Mouse (Mus musculus): ENCODE data around the gene Srrm3. TPM values are rescaled to one million over a fixed set of nuclear protein-coding genes. Genes with fewer than 3 reads are reported as not detected.

Gene Srrm3
- polyA plus RNA-seq, 1 experiment: not detected

DNA sequence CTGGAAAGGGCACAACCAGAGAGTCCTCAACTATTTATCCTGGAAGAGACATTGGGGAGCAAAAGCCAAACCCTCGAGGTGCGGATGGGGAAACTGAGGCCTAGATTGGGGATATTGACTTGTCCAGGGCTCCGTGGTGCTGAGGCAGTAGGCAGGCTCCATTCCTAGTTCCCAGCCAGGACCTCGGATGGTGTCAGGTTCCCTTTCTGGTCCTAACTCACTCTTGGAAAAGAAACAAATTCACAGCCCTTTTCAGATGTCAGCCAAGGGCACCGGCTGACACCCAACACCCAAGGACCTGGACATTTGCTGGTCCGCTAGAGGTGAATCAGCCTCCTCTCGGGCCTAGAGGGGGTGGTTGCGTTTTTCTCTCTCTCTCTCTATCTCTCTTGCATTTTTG is 60.0 kb downstream of the Srrm3 start:
- Histone ChIP-seq H3K4me3 (ENCODE audit: insufficient read depth, low read length) (no peak overlapping the region), H3K27ac (ENCODE audit: insufficient read depth, low read depth, low read length) (no peak overlapping the region), H3K4me1 (ENCODE audit: control insufficient read depth, insufficient read depth, low read length) (peaks cover 10% of the 10 kb centered on the region)
- TF ChIP-seq CTCF (IDR thresholded peaks at IDR 0.05; ENCODE audit: low read depth, low read length) (no peak), POLR2A (IDR thresholded peaks at IDR 0.05; ENCODE audit: borderline replicate concordance, low read depth, low read length) (no peak)

- Histone ChIP-seq H3K27ac (ENCODE audit: insufficient read depth, low read depth, low read length) (no peak overlapping the region), H3K4me1 (ENCODE audit: control insufficient read depth, insufficient read depth, low read length) (peaks cover 10% of the 10 kb centered on the region), H3K4me3 (ENCODE audit: insufficient read depth, low read length) (peak overlapping the region; percentile 22; the same call in 1 of the 2 replicates)
- TF ChIP-seq POLR2A (IDR thresholded peaks at IDR 0.05; ENCODE audit: borderline replicate concordance, low read depth, low read length): no peak
- TF ChIP-seq CTCF (IDR thresholded peaks at IDR 0.05; ENCODE audit: low read depth, low read length): no peak
Observed at GRCm38 (mm10) chr5:135867637-135868593, 61.2 kb downstream of the Srrm3 start.

GRCm38 (mm10) chr5:135868653-135869052 is 62.0 kb downstream of the Srrm3 start:
- H3K4me3 ChIP-seq (ENCODE audit: insufficient read depth, low read length): no peak overlapping the region
- peaks cover 10% of the 10 kb centered on the region for H3K4me1 ChIP-seq (ENCODE audit: control insufficient read depth, insufficient read depth, low read length)
- TF ChIP-seq CTCF (IDR thresholded peaks at IDR 0.05; ENCODE audit: low read depth, low read length): no peak
- TF ChIP-seq POLR2A (IDR thresholded peaks at IDR 0.05; ENCODE audit: borderline replicate concordance, low read depth, low read length): no peak
- no peak overlapping the region for H3K27ac ChIP-seq (ENCODE audit: insufficient read depth, low read depth, low read length)

DNA sequence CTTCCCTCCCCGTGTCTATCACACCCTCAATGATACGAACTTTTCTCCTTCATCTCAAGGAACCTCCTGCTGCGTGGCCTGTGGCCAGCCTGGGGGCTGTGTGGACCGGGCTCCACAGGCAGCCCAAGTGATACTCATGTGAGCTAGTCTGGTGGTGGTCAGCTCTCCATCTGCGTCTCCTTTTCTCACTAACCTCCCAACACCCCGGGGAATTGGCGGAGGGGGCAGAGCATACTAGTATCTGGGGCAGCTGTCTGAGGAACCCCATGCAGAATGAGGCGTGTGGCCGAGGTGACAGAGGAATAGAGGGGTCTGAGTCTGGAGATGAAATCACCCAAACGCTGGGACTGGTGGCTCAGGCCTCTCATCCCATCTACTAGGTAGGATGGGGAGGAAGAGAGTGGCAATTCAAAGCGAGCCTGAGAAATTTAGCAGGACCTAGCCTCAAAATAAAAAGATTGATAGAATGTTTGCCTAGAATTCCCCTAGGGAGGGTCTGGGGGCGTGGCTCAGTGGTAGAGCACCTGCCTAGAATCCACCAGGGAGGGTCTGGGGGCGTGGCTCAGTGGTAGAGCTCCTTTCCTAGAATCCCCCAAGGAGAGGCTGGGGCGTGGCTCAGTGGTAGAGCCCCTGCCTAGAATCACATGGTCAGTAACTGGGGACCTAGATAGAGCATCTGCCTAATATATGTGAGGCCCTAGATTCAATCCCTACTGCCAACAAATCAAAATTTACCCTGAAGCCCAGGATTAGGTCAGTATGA is 63.2 kb downstream of the Srrm3 start:
- TF ChIP-seq CTCF (IDR thresholded peaks at IDR 0.05; ENCODE audit: low read depth, low read length) (no peak), POLR2A (IDR thresholded peaks at IDR 0.05; ENCODE audit: borderline replicate concordance, low read depth, low read length) (no peak)
- no peak overlapping the region for H3K4me3 ChIP-seq (ENCODE audit: insufficient read depth, low read length)
- H3K4me1 ChIP-seq (ENCODE audit: control insufficient read depth, insufficient read depth, low read length): peaks cover 10% of the 10 kb centered on the region
- H3K27ac ChIP-seq (ENCODE audit: insufficient read depth, low read depth, low read length): no peak overlapping the region

DNA sequence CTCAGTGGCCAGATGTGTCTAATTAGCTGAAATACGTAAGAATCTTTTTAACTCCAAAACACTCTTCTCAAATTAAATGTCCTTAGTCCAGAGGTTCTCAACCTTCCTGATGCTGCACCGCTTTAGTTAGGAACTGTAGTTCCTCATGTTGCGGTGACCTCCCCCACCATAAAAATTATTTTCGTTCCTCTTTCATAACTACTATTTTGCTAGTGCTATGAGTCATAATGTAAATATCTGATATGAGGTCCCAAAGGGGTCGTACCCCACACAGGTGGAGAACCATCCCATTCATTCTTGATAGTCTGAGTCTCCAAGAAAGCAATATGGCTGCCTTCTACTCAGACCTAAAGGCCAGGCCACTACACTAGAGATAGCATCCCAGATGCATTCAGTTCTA is 63.8 kb downstream of the Srrm3 start:
- Histone ChIP-seq H3K27ac (ENCODE audit: insufficient read depth, low read depth, low read length) (no peak overlapping the region), H3K4me1 (ENCODE audit: control insufficient read depth, insufficient read depth, low read length) (peaks cover 10% of the 10 kb centered on the region), H3K4me3 (ENCODE audit: insufficient read depth, low read length) (no peak overlapping the region)
- TF ChIP-seq CTCF (IDR thresholded peaks at IDR 0.05; ENCODE audit: low read depth, low read length) (no peak), POLR2A (IDR thresholded peaks at IDR 0.05; ENCODE audit: borderline replicate concordance, low read depth, low read length) (no peak)

DNA sequence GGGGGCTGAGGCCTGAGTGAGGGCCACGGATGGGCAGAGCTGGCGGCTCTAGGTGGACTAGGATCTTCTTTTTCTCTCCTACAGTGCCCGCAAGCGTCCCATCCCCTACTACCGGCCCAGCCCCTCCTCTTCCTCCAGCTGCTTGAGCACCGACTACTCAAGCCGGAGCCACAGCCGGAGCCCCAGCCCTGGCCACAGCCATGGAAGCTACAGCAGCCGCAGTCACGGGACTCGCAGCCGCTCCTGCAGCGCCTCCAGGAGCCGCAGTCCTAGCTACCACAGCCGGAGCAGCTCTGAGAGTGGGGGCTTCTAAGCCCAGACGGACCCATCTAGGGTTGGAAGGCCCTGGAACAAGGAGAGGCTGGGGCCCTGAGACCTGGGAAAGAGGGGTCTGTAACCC is 66.3 kb downstream of the Srrm3 start:
- H3K4me3 ChIP-seq (ENCODE audit: insufficient read depth, low read length): no peak overlapping the region
- no peak for TF ChIP-seq POLR2A (IDR thresholded peaks at IDR 0.05; ENCODE audit: borderline replicate concordance, low read depth, low read length)
- TF ChIP-seq CTCF (IDR thresholded peaks at IDR 0.05; ENCODE audit: low read depth, low read length): no peak
- peaks cover 15% of the 10 kb centered on the region for H3K4me1 ChIP-seq (ENCODE audit: control insufficient read depth, insufficient read depth, low read length)
- no peak overlapping the region for H3K27ac ChIP-seq (ENCODE audit: insufficient read depth, low read depth, low read length)

GRCm38 (mm10) chr5:135873753-135874152 is 67.1 kb downstream of the Srrm3 start:
- Histone ChIP-seq H3K27ac (ENCODE audit: insufficient read depth, low read depth, low read length) (no peak overlapping the region), H3K4me3 (ENCODE audit: insufficient read depth, low read length) (no peak overlapping the region), H3K4me1 (ENCODE audit: control insufficient read depth, insufficient read depth, low read length) (peaks cover 18% of the 10 kb centered on the region)
- TF ChIP-seq CTCF (IDR thresholded peaks at IDR 0.05; ENCODE audit: low read depth, low read length): no peak
- no peak for TF ChIP-seq POLR2A (IDR thresholded peaks at IDR 0.05; ENCODE audit: borderline replicate concordance, low read depth, low read length)

DNA sequence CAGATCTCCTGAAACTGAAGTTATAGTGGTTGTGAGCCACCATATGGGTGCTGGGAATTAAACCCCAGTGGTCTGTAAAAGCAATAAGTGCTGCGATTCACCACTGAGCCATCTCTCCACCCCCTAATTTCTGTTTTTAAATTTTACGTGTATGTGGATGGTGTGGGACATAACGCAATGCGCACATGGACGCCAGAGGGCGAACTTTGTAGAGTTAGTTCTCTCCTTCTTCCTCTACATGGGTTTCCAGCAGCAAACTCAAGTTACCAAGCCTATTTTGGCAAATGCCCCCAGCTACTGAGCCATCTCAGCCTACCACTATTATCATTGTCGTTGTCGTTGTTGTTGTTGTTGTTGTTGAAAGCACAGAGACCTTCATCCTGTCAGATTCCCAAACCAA is 70.5 kb downstream of the Srrm3 start:
- H3K4me3 ChIP-seq (ENCODE audit: insufficient read depth, low read length): no peak overlapping the region
- TF ChIP-seq POLR2A (IDR thresholded peaks at IDR 0.05; ENCODE audit: borderline replicate concordance, low read depth, low read length) (no peak), CTCF (IDR thresholded peaks at IDR 0.05; ENCODE audit: low read depth, low read length) (no peak)
- H3K27ac ChIP-seq (ENCODE audit: insufficient read depth, low read depth, low read length): no peak overlapping the region
- peaks cover 18% of the 10 kb centered on the region for H3K4me1 ChIP-seq (ENCODE audit: control insufficient read depth, insufficient read depth, low read length)

GRCm38 (mm10) chr5:135877831-135878231 is 71.1 kb downstream of the Srrm3 start:
- H3K27ac ChIP-seq (ENCODE audit: insufficient read depth, low read depth, low read length): no peak overlapping the region
- peak overlapping the region; percentile 37 for H3K4me3 ChIP-seq (ENCODE audit: insufficient read depth, low read length)
- no peak for TF ChIP-seq POLR2A (IDR thresholded peaks at IDR 0.05; ENCODE audit: borderline replicate concordance, low read depth, low read length)
- TF ChIP-seq CTCF (IDR thresholded peaks at IDR 0.05; ENCODE audit: low read depth, low read length): peak; percentile 69
- peaks cover 18% of the 10 kb centered on the region for H3K4me1 ChIP-seq (ENCODE audit: control insufficient read depth, insufficient read depth, low read length)
